Mouse (Mus musculus) embryonic facial prominence, embryonic 10.5 days (tissue): ENCODE data around the gene Ifna7. TPM values are rescaled to one million over a fixed set of nuclear protein-coding genes. Genes with fewer than 3 reads are reported as not detected.
"Not testable (repeated sequence)": the region's sequence is repeated elsewhere in the genome, so short reads cannot be mapped to it uniquely, and the experiment has no call there.

Experiments used
- DNase-seq: peaks from one replicate; pipeline ENCODE4 v3.0.0-alpha.2; 2017; ENCODE audit warnings: low spot score
- H3K27ac ChIP-seq: fragments of 300-500 bp; sonication (generic); replicated peaks from 2 replicates; pipeline ENCODE4 v1.5.1; 2016; ENCODE audit warnings: mild to moderate bottlenecking
- H3K27me3 ChIP-seq: fragments of 300-500 bp; sonication (generic); replicated peaks from 2 replicates; pipeline ENCODE4 v1.6.1; 2016; ENCODE audit warnings: low read depth, mild to moderate bottlenecking; ENCODE audit not compliant: poor library complexity, severe bottlenecking
- H3K36me3 ChIP-seq: fragments of 300-500 bp; sonication (generic); replicated peaks from 2 replicates; pipeline ENCODE4 v1.6.1; 2016; ENCODE audit warnings: mild to moderate bottlenecking, moderate library complexity
- H3K4me1 ChIP-seq: fragments of 300-500 bp; sonication (generic); 2 replicates; pipeline ENCODE4 v1.6.1; 2016
- H3K4me3 ChIP-seq: fragments of 300-500 bp; sonication (generic); 2 replicates; pipeline ENCODE4 v1.5.1; 2016; ENCODE audit warnings: mild to moderate bottlenecking, moderate library complexity
- H3K9me3 ChIP-seq: fragments of 300-500 bp; sonication (generic); 2 replicates; pipeline ENCODE4 v1.6.1; 2016; ENCODE audit warnings: mild to moderate bottlenecking
- WGBS: fragments of 180-500 bp; shearing (Covaris S2); methylation state at CpG from one replicate; pipeline ENCODE4 v1.1.7; 2016; 5-methylcytosine and 5-hydroxymethylcytosine counted together
- polyA plus RNA-seq: library from polyadenylated mRNA; unstranded; fragments of >200 nt; fragmentation: Nextera tagmentation; extraction: Ambion mirVana; gene quantifications from 2 replicates; pipeline ENCODE4 v1.2.1, GENCODE M21; 2016

Gene Ifna7
- polyA plus RNA-seq, result not detected in 2 replicates

GRCm38 (mm10) chr4:88815928-88816327, at the start of gene Ifna7:
Gene Ifna7 (plus strand): TSS chr4:88816228.
- Histone ChIP-seq H3K4me1 (no peaks in the 10 kb centered on the region), H3K36me3 (no peaks in the 10 kb centered on the region), H3K27ac (no peak within 1 kb of the TSS), H3K27me3 (no peaks in the 10 kb centered on the region; the same call in 1 of the 2 replicates), H3K4me3 (no peak within 1 kb of the TSS), H3K9me3 (no peaks in the 10 kb centered on the region)
- WGBS, result 68% methylated on average over 3 of the region's 3 CpGs
- no peak for DNase-seq

GRCm38 (mm10) chr4:88773534-88773933, 42.5 kb upstream of the Ifna7 start, which contains the start of gene Gm13290:
Gene Gm13290 (plus strand): TSS chr4:88773834.
- not testable (repeated sequence) for DNase-seq, H3K9me3 ChIP-seq, H3K4me1 ChIP-seq, H3K27me3 ChIP-seq, H3K27ac ChIP-seq, H3K4me3 ChIP-seq, H3K36me3 ChIP-seq
- WGBS, result no CpG with 5 or more reads among the region's 32 CpGs

GRCm38 (mm10) chr4:88776622-88777021, 39.4 kb upstream of the Ifna7 start, which contains the start of gene Gm13289:
Gene Gm13289 (plus strand): TSS chr4:88776922.
- WGBS, result no CpG with 5 or more reads among the region's 29 CpGs
- DNase-seq, H3K9me3 ChIP-seq, H3K27ac ChIP-seq, H3K36me3 ChIP-seq, H3K4me3 ChIP-seq, H3K4me1 ChIP-seq, H3K27me3 ChIP-seq: not testable (repeated sequence)

GRCm38 (mm10) chr4:88779550-88779949, 36.5 kb upstream of the Ifna7 start, which contains the start of gene Gm13272:
Gene Gm13272 (plus strand): TSS chr4:88779850.
- H3K4me1 ChIP-seq, H3K27me3 ChIP-seq, DNase-seq, H3K9me3 ChIP-seq, H3K36me3 ChIP-seq, H3K4me3 ChIP-seq, H3K27ac ChIP-seq: not testable (repeated sequence)
- WGBS, result no CpG with 5 or more reads among the region's 29 CpGs

GRCm38 (mm10) chr4:88780320-88780719, 35.7 kb upstream of the Ifna7 start:
- not testable (repeated sequence) for DNase-seq, H3K4me1 ChIP-seq

GRCm38 (mm10) chr4:88781831-88782230, 34.2 kb upstream of the Ifna7 start, which contains the start of gene Ifnz:
Gene Ifnz (plus strand): TSS chr4:88782131.
- not testable (repeated sequence) for H3K27ac ChIP-seq, H3K4me1 ChIP-seq, H3K36me3 ChIP-seq, DNase-seq, H3K9me3 ChIP-seq, H3K27me3 ChIP-seq
- 24% methylated on average over 5 of the region's 7 CpGs for WGBS
- peak within 1 kb of the TSS; percentile 40; the same call in 1 of the 2 replicates for H3K4me3 ChIP-seq

More at GRCm38 (mm10) chr4:88780320-88780719, 35.7 kb upstream of the Ifna7 start:
- 42% methylated on average over 16 of the region's 18 CpGs for WGBS
- H3K4me3 ChIP-seq, H3K9me3 ChIP-seq, H3K27me3 ChIP-seq, H3K36me3 ChIP-seq, H3K27ac ChIP-seq: not testable (repeated sequence)

- H3K9me3 ChIP-seq, H3K27ac ChIP-seq, DNase-seq, H3K36me3 ChIP-seq, H3K27me3 ChIP-seq, H3K4me1 ChIP-seq: not testable (repeated sequence)
- peak overlapping the region; percentile 40; the same call in 1 of the 2 replicates for H3K4me3 ChIP-seq
- 2% methylated on average over 15 of the region's 31 CpGs for WGBS
Measured at GRCm38 (mm10) chr4:88782335-88782734, 33.7 kb upstream of the Ifna7 start.

- H3K4me1 ChIP-seq, DNase-seq, H3K4me3 ChIP-seq, H3K27me3 ChIP-seq, H3K36me3 ChIP-seq, H3K9me3 ChIP-seq, H3K27ac ChIP-seq: not testable (repeated sequence)
- WGBS, result no CpG with 5 or more reads among the region's 27 CpGs
Measured at GRCm38 (mm10) chr4:88785409-88785808, 30.6 kb upstream of the Ifna7 start, which contains the start of gene Gm13276. Gene Gm13276 (plus strand): TSS chr4:88785709.

GRCm38 (mm10) chr4:88788402-88788801, 27.6 kb upstream of the Ifna7 start, which contains the start of gene Gm13277:
Gene Gm13277 (plus strand): TSS chr4:88788632.
- WGBS, result 0% methylated on average over 4 of the region's 28 CpGs
- not testable (repeated sequence) for H3K9me3 ChIP-seq, DNase-seq, H3K27ac ChIP-seq, H3K4me3 ChIP-seq, H3K36me3 ChIP-seq, H3K4me1 ChIP-seq, H3K27me3 ChIP-seq

- not testable (repeated sequence) for H3K9me3 ChIP-seq, H3K36me3 ChIP-seq, H3K4me1 ChIP-seq, H3K27ac ChIP-seq, H3K27me3 ChIP-seq, DNase-seq, H3K4me3 ChIP-seq
- no CpG with 5 or more reads among the region's 28 CpGs for WGBS
Measured at GRCm38 (mm10) chr4:88791250-88791649, 24.8 kb upstream of the Ifna7 start, which contains the start of gene Gm13278. Gene Gm13278 (plus strand): TSS chr4:88791550.

- H3K9me3 ChIP-seq, H3K27ac ChIP-seq, H3K4me3 ChIP-seq, DNase-seq, H3K36me3 ChIP-seq, H3K27me3 ChIP-seq, H3K4me1 ChIP-seq: not testable (repeated sequence)
- WGBS, result 2% methylated on average over 19 of the region's 52 CpGs
Measured at GRCm38 (mm10) chr4:88793936-88794675, 21.9 kb upstream of the Ifna7 start, which contains the start of gene Gm13275. Gene Gm13275 (plus strand): TSS chr4:88794487.

GRCm38 (mm10) chr4:88797097-88797496, 18.9 kb upstream of the Ifna7 start, which contains the start of gene Gm13279:
Gene Gm13279 (plus strand): TSS chr4:88797397.
- H3K4me1 ChIP-seq, H3K9me3 ChIP-seq, H3K36me3 ChIP-seq, DNase-seq, H3K4me3 ChIP-seq, H3K27me3 ChIP-seq, H3K27ac ChIP-seq: not testable (repeated sequence)
- no CpG with 5 or more reads among the region's 28 CpGs for WGBS

GRCm38 (mm10) chr4:88799365-88799764, 16.7 kb upstream of the Ifna7 start, which contains the start of gene Gm13285:
Gene Gm13285 (plus strand): TSS chr4:88799665.
- H3K9me3 ChIP-seq, H3K4me1 ChIP-seq, H3K27ac ChIP-seq, H3K27me3 ChIP-seq, H3K36me3 ChIP-seq, H3K4me3 ChIP-seq, DNase-seq: not testable (repeated sequence)
- 9% methylated on average over 6 of the region's 7 CpGs for WGBS
